Mouse (Mus musculus) lung, adult 18-20 months (tissue): ENCODE results near the gene Gm49388.

Source experiments
- DNase-seq, 2 experiments: peaks; one replicate each; pipeline ENCODE4 v3.0.0; 2022; ENCODE audit warnings: mixed read lengths in 2 of 2

The Gm49388 gene

GRCm38 (mm10) chr7:127842001-127842718 lies 56.8 kb downstream of the Gm49388 start:
- DNase-seq, result peak; percentile 86 to 88

GRCm38 (mm10) chr7:127849973-127850875 lies 64.8 kb downstream of the Gm49388 start:
- peak in 1 of 2 experiments; percentile 10 for DNase-seq

GRCm38 (mm10) chr7:127850906-127851305 lies 65.5 kb downstream of the Gm49388 start:
- peak in 1 of 2 experiments; percentile 24 for DNase-seq
